Mouse (Mus musculus) hematopoietic stem cell, adult 5-6 weeks (primary cell): ENCODE results near the gene Rhbdl1. TPM values are rescaled to one million over a fixed set of nuclear protein-coding genes. Genes with fewer than 3 reads are reported as not detected.
A peak's percentile ranks its signal among the peaks of the same experiment; 100 is the strongest.

Experiments used
- ATAC-seq, 2 experiments: fragments of 125-278 bp in 1 of 2; replicated peaks in 1 of 2; 2 replicates each; pipeline ENCODE4 v1.8.0; 2016 to 2017; ENCODE audit warnings: inconsistent platforms in 2 of 2, mild to moderate bottlenecking in 2 of 2, moderate number of reproducible peaks in 2 of 2, low read depth in 1 of 2, moderate TSS enrichment in 1 of 2; ENCODE audit not compliant: low FRiP score in 2 of 2, poor library complexity in 2 of 2, severe bottlenecking in 2 of 2, insufficient read depth in 1 of 2, low TSS enrichment in 1 of 2
- total RNA-seq: library from RNA; stranded (forward); fragments of 172-1452, 232-1000 nt; gene quantifications from 2 replicates; pipeline ENCODE4 v1.2.3, GENCODE M21; 2017

Gene Rhbdl1
- total RNA-seq, 1 experiment from 2014 or later: not detected

- ATAC-seq: peak; percentile 81 to 86
These were observed 4.4 kb downstream of the Rhbdl1 start for GRCm38 (mm10) chr17:25832436-25833290.

- ATAC-seq: no peak
These were observed 5.4 kb downstream of the Rhbdl1 start for GRCm38 (mm10) chr17:25831451-25832281.

GRCm38 (mm10) chr17:25830806-25831431, 6.2 kb downstream of the Rhbdl1 start:
- no peak for ATAC-seq

- ATAC-seq: no peak
These were observed 6.8 kb downstream of the Rhbdl1 start for GRCm38 (mm10) chr17:25830200-25830753.

GRCm38 (mm10) chr17:25829558-25830017, 7.5 kb downstream of the Rhbdl1 start:
- no peak for ATAC-seq

GRCm38 (mm10) chr17:25828712-25829557, 8.2 kb downstream of the Rhbdl1 start, which contains the start of gene Jmjd8:
TSS of gene Jmjd8 (plus strand) at chr17:25828867.
- ATAC-seq: peak in 1 of 2 experiments; percentile 37; a peak in 3 of 4 replicates

- no peak for ATAC-seq
These were observed 8.9 kb downstream of the Rhbdl1 start for GRCm38 (mm10) chr17:25828223-25828594.

- no peak for ATAC-seq
These were observed 9.4 kb downstream of the Rhbdl1 start for GRCm38 (mm10) chr17:25827546-25828222.

- no peak for ATAC-seq
These were observed 10.1 kb downstream of the Rhbdl1 start for GRCm38 (mm10) chr17:25827011-25827410.

GRCm38 (mm10) chr17:25825984-25826570, 11.0 kb downstream of the Rhbdl1 start:
- ATAC-seq: no peak

GRCm38 (mm10) chr17:25825311-25825710, 11.8 kb downstream of the Rhbdl1 start:
- no peak for ATAC-seq

- ATAC-seq: no peak
These were observed 12.5 kb downstream of the Rhbdl1 start for GRCm38 (mm10) chr17:25824362-25825142.

GRCm38 (mm10) chr17:25823452-25823851, 13.6 kb downstream of the Rhbdl1 start, which contains the start of gene Wdr24:
TSS of gene Wdr24 (plus strand) at chr17:25823627.
- ATAC-seq: peak; percentile 68 to 78; a peak in 3 of 4 replicates

GRCm38 (mm10) chr17:25818851-25819780, 18.0 kb downstream of the Rhbdl1 start:
- 0 out of 4 replicates have a peak, but pooled peaks of 1 of the 2 experiments have one; percentile 22 for ATAC-seq
